Mouse (Mus musculus) lung, postnatal 0 days (tissue): ENCODE results near the gene Sgk2. TPM values are rescaled to one million over a fixed set of nuclear protein-coding genes. Genes with fewer than 3 reads are reported as not detected.

Experiments
- ATAC-seq: fragments of 200-750 bp; cut with Nextera tagmentation; 2 replicates; pipeline ENCODE4 v1.8.0; 2017; ENCODE audit warnings: moderate library complexity
- DNase-seq: peaks from one replicate; pipeline ENCODE4 v3.0.0-alpha.2; 2016; ENCODE audit warnings: low spot score
- H3K27ac ChIP-seq: fragments of 300-500 bp; sonication (generic); 2 replicates; pipeline ENCODE4 v1.5.1; 2014; ENCODE audit warnings: antibody characterized with exemption, mild to moderate bottlenecking, low read length, mixed read lengths
- H3K27me3 ChIP-seq: fragments of 300-500 bp; sonication (generic); replicated peaks from 2 replicates; pipeline ENCODE4 v1.6.1; 2014; ENCODE audit warnings: low read length, mixed read lengths; ENCODE audit not compliant: insufficient read depth
- H3K36me3 ChIP-seq: fragments of 300-500 bp; sonication (generic); 2 replicates; pipeline ENCODE4 v1.6.1; 2014; ENCODE audit warnings: low read length, mixed read lengths; ENCODE audit not compliant: insufficient read depth
- H3K4me1 ChIP-seq: fragments of 300-500 bp; sonication (generic); 2 replicates; pipeline ENCODE4 v1.6.1; 2014; ENCODE audit warnings: antibody characterized with exemption, low read depth, low read length, mixed read lengths; ENCODE audit not compliant: insufficient read depth
- H3K4me2 ChIP-seq: fragments of 300-500 bp; sonication (generic); replicated peaks from 2 replicates; pipeline ENCODE4 v1.6.1; 2014; ENCODE audit warnings: low read depth, mild to moderate bottlenecking, low read length, moderate library complexity, mixed read lengths
- H3K4me3 ChIP-seq: fragments of 300-500 bp; sonication (generic); 2 replicates; pipeline ENCODE4 v1.5.1; 2014; ENCODE audit warnings: low read depth, low read length
- H3K9ac ChIP-seq: fragments of 300-500 bp; sonication (generic); replicated peaks from 2 replicates; pipeline ENCODE4 v1.6.1; 2014; ENCODE audit warnings: low read depth, mild to moderate bottlenecking
- H3K9me3 ChIP-seq: fragments of 300-500 bp; sonication (generic); 2 replicates; pipeline ENCODE4 v1.6.1; 2016; ENCODE audit warnings: low read length, mixed read lengths
- CTCF ChIP-seq: IDR thresholded peaks from 2 replicates; pipeline ENCODE4 v1.5.1; 2016; ENCODE audit warnings: antibody characterized with exemption, mild to moderate bottlenecking
- EP300 ChIP-seq: IDR thresholded peaks from 2 replicates; pipeline ENCODE4 v1.6.1; 2016; ENCODE audit warnings: antibody characterized with exemption, mild to moderate bottlenecking, control low read depth
- WGBS: fragments of 180-500 bp; shearing (Covaris S2); extraction: QIAGEN DNeasy Blood & Tissue Kit; methylation state at CpG from one replicate; pipeline ENCODE4 v1.1.7; 2014; 5-methylcytosine and 5-hydroxymethylcytosine counted together
- polyA plus RNA-seq: library from polyadenylated mRNA; unstranded; fragments of >200 nt; fragmentation: Nextera tagmentation; extraction: Ambion mirVana; gene quantifications from 2 replicates; pipeline ENCODE4 v1.2.1, GENCODE M21; 2015

Sgk2 gene
- polyA plus RNA-seq, 1 experiment from 2014 or later: 0.08 TPM

DNA sequence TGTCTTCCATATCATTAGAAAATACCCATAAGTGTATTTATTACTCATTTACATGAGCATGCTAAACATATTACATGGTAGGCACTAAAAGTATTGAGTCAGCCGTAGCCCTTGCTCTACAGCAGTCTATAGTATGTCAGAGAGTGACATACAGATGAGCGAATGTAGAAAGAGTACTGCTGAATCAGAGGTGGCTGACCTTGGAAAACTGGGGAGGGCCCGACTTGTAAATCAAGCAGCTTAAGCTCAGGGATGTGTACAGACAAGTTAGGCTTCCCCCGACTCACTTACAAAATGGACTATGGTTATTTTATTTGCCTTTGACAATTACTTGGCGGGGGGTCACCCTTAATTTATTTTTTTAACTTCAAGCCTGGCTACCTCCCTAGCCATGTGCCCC is 44.2 kb downstream of the Sgk2 start:
- Histone ChIP-seq H3K4me1 (no peaks in the 10 kb centered on the region), H3K4me2 (no peak overlapping the region), H3K9me3 (no peaks in the 10 kb centered on the region), H3K27ac (no peak overlapping the region), H3K36me3 (peaks cover 52% of the 10 kb centered on the region), H3K9ac (no peak overlapping the region), H3K4me3 (no peak overlapping the region), H3K27me3 (no peaks in the 10 kb centered on the region)
- DNase-seq (no peak), ATAC-seq (no peak)
- 91% methylated on average over 5 of the region's 5 CpGs for WGBS
- TF ChIP-seq EP300 (no peak), CTCF (no peak)

DNA sequence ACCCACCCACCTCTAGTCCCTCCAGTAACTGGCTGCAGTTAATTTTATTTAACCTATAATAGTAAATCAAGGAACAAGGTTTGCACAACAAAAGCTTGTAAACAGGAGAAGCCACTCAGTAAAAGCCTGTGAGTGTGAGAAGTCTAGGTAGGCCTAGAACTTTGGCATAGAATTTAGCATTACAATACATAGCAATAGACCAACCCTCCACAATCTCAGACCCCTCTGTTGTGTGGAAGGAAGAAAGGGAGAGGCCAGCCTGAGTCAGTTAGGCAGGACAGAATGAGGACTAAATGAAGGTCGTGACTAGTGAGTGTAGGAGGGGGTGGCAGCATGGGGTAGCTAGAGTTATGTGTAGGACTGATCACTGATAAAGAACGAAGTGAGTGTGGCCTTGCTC is 44.6 kb downstream of the Sgk2 start:
- H3K4me3 ChIP-seq: no peak overlapping the region
- no peak overlapping the region for H3K27ac ChIP-seq
- WGBS: 80% methylated on average over 2 of the region's 2 CpGs
- no peak overlapping the region for H3K4me2 ChIP-seq
- no peak overlapping the region for H3K9ac ChIP-seq
- TF ChIP-seq EP300 (no peak), CTCF (no peak)
- H3K9me3 ChIP-seq: no peaks in the 10 kb centered on the region
- no peaks in the 10 kb centered on the region for H3K4me1 ChIP-seq
- no peaks in the 10 kb centered on the region for H3K27me3 ChIP-seq
- DNase-seq: no peak
- ATAC-seq: no peak
- peaks cover 50% of the 10 kb centered on the region for H3K36me3 ChIP-seq

DNA sequence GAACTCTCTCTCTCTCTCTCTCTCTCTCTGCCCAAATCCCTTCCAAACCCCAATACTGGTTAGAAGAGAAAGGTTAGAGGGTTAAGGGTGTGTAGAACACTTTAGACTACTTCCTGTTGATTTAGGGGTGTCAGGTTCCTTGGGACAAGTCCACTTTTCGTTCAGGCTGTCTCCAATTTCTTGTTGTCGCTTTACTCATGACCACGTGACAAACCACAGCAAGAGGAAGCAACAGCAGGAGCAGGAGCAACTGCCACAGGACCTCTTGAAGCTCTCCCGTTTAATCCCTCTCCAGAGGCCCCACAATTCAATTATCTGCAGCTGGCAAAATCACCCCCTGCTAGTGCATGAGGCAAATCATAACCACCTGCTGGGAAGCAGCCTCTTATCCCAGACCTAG is 45.5 kb downstream of the Sgk2 start:
- Histone ChIP-seq H3K27me3 (no peaks in the 10 kb centered on the region), H3K36me3 (peaks cover 50% of the 10 kb centered on the region), H3K4me2 (no peak overlapping the region), H3K9me3 (no peaks in the 10 kb centered on the region), H3K9ac (no peak overlapping the region), H3K4me1 (no peaks in the 10 kb centered on the region), H3K4me3 (no peak overlapping the region), H3K27ac (no peak overlapping the region)
- TF ChIP-seq EP300: no peak
- TF ChIP-seq CTCF: no peak
- ATAC-seq (no peak), DNase-seq (no peak)
- WGBS: 37% methylated on average over 4 of the region's 4 CpGs

DNA sequence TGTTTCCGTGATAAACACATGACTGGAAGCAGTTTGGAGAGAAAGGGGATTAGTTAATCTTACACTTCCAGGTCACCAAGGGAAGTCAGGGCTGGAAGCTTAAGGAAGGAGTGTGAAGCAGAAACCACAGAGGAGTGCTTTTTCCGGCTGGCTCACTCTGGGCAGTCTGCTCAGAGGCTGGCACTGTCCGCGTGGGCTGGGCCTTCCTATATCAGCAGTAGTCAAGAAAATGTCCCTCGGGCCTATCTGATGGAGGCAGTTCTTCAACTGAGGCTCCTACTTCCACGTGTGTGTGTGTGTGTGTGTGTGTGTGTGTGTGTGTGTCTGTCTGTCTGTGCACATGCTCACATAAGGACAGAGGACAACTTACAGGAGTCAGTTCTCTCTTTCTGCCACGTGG is 52.8 kb downstream of the Sgk2 start:
- H3K4me3 ChIP-seq: no peak overlapping the region
- TF ChIP-seq CTCF (no peak), EP300 (no peak)
- H3K4me2 ChIP-seq: no peak overlapping the region
- no peak overlapping the region for H3K9ac ChIP-seq
- no peaks in the 10 kb centered on the region for H3K4me1 ChIP-seq
- H3K27ac ChIP-seq: no peak overlapping the region
- no peak for DNase-seq
- ATAC-seq: no peak
- WGBS: 87% methylated on average over 7 of the region's 7 CpGs
- H3K27me3 ChIP-seq: no peaks in the 10 kb centered on the region
- no peaks in the 10 kb centered on the region for H3K9me3 ChIP-seq
- peaks cover 38% of the 10 kb centered on the region for H3K36me3 ChIP-seq

DNA sequence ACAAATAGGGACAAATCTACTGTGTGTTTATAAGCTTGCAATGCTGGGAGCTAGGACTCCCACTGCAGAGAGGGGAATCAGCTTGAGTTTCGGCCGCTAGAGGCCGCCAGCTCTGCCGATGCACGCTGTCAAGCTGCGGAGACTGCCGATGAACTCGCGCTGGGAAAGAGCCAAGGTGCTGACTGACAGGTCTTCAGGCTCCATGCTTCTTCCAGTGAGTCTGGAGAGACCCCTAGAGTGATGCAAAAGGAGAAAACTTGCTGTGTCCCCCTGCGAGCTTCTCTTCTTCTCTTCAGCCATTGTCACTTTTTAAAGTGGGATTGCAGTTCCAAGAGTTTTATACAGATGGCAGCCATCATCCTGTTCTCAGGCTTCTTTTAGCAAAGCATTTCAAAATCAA is 61.0 kb downstream of the Sgk2 start:
- peak; percentile 80 for DNase-seq
- peak; percentile 83 for ATAC-seq
- TF ChIP-seq CTCF (peak; percentile 89), EP300 (no peak)
- no peak overlapping the region for H3K4me3 ChIP-seq
- 3% methylated on average over 10 of the region's 10 CpGs for WGBS
- no peaks in the 10 kb centered on the region for H3K9me3 ChIP-seq
- H3K4me2 ChIP-seq: peak overlapping the region; percentile 23
- no peak overlapping the region for H3K27ac ChIP-seq
- no peaks in the 10 kb centered on the region for H3K27me3 ChIP-seq
- peaks cover 7% of the 10 kb centered on the region for H3K36me3 ChIP-seq
- no peak overlapping the region for H3K9ac ChIP-seq
- H3K4me1 ChIP-seq: no peaks in the 10 kb centered on the region

DNA sequence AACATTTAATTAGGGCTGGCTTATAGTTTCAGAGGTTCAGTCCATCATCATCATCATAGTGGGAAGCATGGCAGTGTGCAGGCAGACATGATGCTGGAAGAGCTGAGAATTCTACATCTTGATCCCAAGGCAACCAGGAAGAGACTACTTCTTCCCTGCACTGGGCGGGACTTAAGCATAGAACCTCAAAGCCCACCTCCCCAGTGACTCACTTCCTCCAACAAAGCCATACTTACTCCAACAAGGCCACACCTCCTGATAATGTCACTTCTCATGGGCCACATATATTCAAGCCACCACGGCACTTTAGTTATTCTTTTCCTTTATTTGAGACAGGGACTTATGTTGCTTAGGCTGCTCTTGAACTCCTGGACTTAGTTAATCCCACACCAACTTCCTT is 62.0 kb downstream of the Sgk2 start:
- H3K4me2 ChIP-seq: no peak overlapping the region
- H3K27ac ChIP-seq: no peak overlapping the region
- ATAC-seq (no peak), DNase-seq (no peak)
- no peaks in the 10 kb centered on the region for H3K27me3 ChIP-seq
- H3K9ac ChIP-seq: no peak overlapping the region
- 97% methylated on average over 2 of the region's 2 CpGs for WGBS
- no peak for TF ChIP-seq CTCF
- TF ChIP-seq EP300: no peak
- no peaks in the 10 kb centered on the region for H3K9me3 ChIP-seq
- no peaks in the 10 kb centered on the region; the same call in 1 of the 2 replicates for H3K4me1 ChIP-seq
- peaks cover 4% of the 10 kb centered on the region for H3K36me3 ChIP-seq
- H3K4me3 ChIP-seq: no peak overlapping the region

DNA sequence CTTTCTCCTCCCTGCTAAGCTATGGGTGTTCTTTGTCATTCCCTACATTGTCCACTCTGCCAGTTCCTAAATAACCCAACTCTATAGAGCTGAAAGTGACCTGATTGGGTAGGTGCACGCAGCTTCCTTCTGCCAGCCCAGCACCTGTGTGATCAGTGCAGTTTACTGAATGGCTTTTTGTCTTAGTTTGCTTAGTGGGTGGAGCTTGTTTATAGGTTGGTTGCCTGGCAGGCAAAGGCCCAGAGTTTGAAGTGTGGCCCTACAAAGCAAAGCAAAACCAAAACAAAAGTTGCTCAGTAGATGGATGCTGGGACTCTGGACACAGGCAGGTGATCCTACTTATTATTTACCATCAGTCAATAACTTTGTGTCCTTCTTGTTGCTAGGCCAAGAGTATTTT is 64.6 kb downstream of the Sgk2 start:
- no peak for ATAC-seq

More for the DNA sequence above, 64.6 kb downstream of the Sgk2 start:
- H3K4me1 ChIP-seq: peaks cover 13% of the 10 kb centered on the region
- no peak for DNase-seq
- H3K27ac ChIP-seq: no peak overlapping the region
- H3K27me3 ChIP-seq: no peaks in the 10 kb centered on the region
- no peak overlapping the region for H3K4me2 ChIP-seq
- no peak overlapping the region for H3K9ac ChIP-seq
- WGBS: 69% methylated on average over 1 of the region's 1 CpGs
- H3K36me3 ChIP-seq: no peaks in the 10 kb centered on the region; the same call in 1 of the 2 replicates
- H3K9me3 ChIP-seq: no peaks in the 10 kb centered on the region
- TF ChIP-seq CTCF: no peak
- TF ChIP-seq EP300: no peak
- H3K4me3 ChIP-seq: no peak overlapping the region
